In genomic region chr12:76195912-76196708, GRCm38 (mm10) we compare ENCODE assay signal across 9 mouse cellular contexts. TPM values are rescaled to one million over a fixed set of nuclear protein-coding genes. Genes with fewer than 3 reads are reported as not detected.
DNase-seq lines count a peak whose midpoint lies in the region; ATAC-seq and TF ChIP-seq lines count a peak whose summit lies in the region.
"Had no signal": no experiment of that assay in that cellular context is flagged by ENCODE, and none has a peak within 500 bp of the region (broad histone marks: within the 10 kb centered on the region; RNA-seq: fewer than 3 reads in every experiment).

No protein-coding gene starts in this region.

- peak overlapping the region; percentile 47 for H3K9ac ChIP-seq in forebrain, embryonic 16.5 days (replicated peaks; ENCODE audit: low read depth, low read length)
- H3K9ac ChIP-seq in neural tube, embryonic 14.5 days (replicated peaks; ENCODE audit: low read depth, low read length): peak overlapping the region; percentile 34; the same call in 1 of the 2 replicates

- DNase-seq in G1E (ENCODE audit: low spot score): peak; percentile 96
- DNase-seq in cerebellum, adult 2 months: peak; percentile 86 to 88
- peak; percentile 36 for DNase-seq in heart, postnatal 25 days (ENCODE audit: low spot score)
- DNase-seq in large intestine, adult 2 months (ENCODE audit: low read depth, low spot score): peak; percentile 82
- DNase-seq in lung, adult 18-20 months: peak; percentile 91 to 94
- DNase-seq in testis, postnatal 10 days (ENCODE audit: low spot score): peak; percentile 96

- H3K9me3 ChIP-seq in G1E (replicated peaks): no peaks in the 10 kb centered on the region
- H3K9me3 ChIP-seq in forebrain, embryonic 16.5 days (ENCODE audit: control insufficient read depth, low read length): no peaks in the 10 kb centered on the region
- no peaks in the 10 kb centered on the region for H3K9me3 ChIP-seq in neural tube, embryonic 14.5 days (ENCODE audit: control insufficient read depth, low read length)

- intact Hi-C loops in heart, postnatal 25 days (cut with DNase I): loop anchor here (5.0 kb wide), 1 partner anchor 146 kb away; no protein-coding TSS in a partner anchor

- no peak overlapping the region for H3K27ac ChIP-seq in cerebellum, adult 2 months (ENCODE audit: insufficient read depth, low read length)
- H3K27ac ChIP-seq in forebrain, embryonic 16.5 days (ENCODE audit: low read length): no peak overlapping the region
- H3K27ac ChIP-seq in neural tube, embryonic 14.5 days (ENCODE audit: low read depth, low read length): 0 out of 2 replicates have a peak overlapping the region, but pooled peaks have one; percentile 12

- peak overlapping the region; percentile 64; the same call in 1 of the 2 replicates for H3K4me3 ChIP-seq in G1E (ENCODE audit: low read depth, low read length)
- peak overlapping the region; percentile 57 for H3K4me3 ChIP-seq in cerebellum, adult 2 months (replicated peaks; ENCODE audit: insufficient read depth, low read depth, low read length)
- H3K4me3 ChIP-seq in forebrain, embryonic 16.5 days (replicated peaks; ENCODE audit: low read length): peak overlapping the region; percentile 44
- H3K4me3 ChIP-seq in neural tube, embryonic 14.5 days (ENCODE audit: low read depth, low read length): peak overlapping the region; percentile 32

- peaks cover 36% of the 10 kb centered on the region for H3K4me1 ChIP-seq in G1E (ENCODE audit: insufficient read depth, low read depth, low read length)
- H3K4me1 ChIP-seq in cerebellum, adult 2 months (ENCODE audit: control insufficient read depth, insufficient read depth, low read length): 0 out of 2 replicates have a peak, but pooled peaks cover 2% of the 10 kb centered on the region
- peaks cover 8% of the 10 kb centered on the region for H3K4me1 ChIP-seq in forebrain, embryonic 16.5 days (replicated peaks; ENCODE audit: control insufficient read depth, insufficient read depth, low read length)
- H3K4me1 ChIP-seq in neural tube, embryonic 14.5 days (ENCODE audit: control insufficient read depth, insufficient read depth, low read length): 0 out of 2 replicates have a peak, but pooled peaks cover 6% of the 10 kb centered on the region

- WGBS in cerebellum, adult 2 months: under 1% methylated on average over 22 of the region's 22 CpGs
- WGBS in forebrain, embryonic 16.5 days: under 1% methylated on average over 22 of the region's 22 CpGs
- under 1% methylated on average over 22 of the region's 22 CpGs for WGBS in large intestine, adult 2 months
- WGBS in neural tube, embryonic 14.5 days: under 1% methylated on average over 22 of the region's 22 CpGs

- TF ChIP-seq POLR2A in cerebellum, adult 2 months (IDR thresholded peaks at IDR 0.05; ENCODE audit: borderline replicate concordance, insufficient read depth, low read length): no peak

- peak overlapping the region; percentile 87 for H3K4me2 ChIP-seq in forebrain, embryonic 16.5 days (ENCODE audit: low read length)
- H3K4me2 ChIP-seq in neural tube, embryonic 14.5 days (ENCODE audit: low read depth, low read length): peak overlapping the region; percentile 92

- peak; percentile 94 for ATAC-seq in G1E (ENCODE audit: extremely low read depth, insufficient number of reproducible peaks, low FRiP score, poor library complexity, severe bottlenecking)
- ATAC-seq in forebrain, embryonic 16.5 days: peak; percentile 80
- peak; percentile 85 for ATAC-seq in neural tube, embryonic 14.5 days (ENCODE audit: low read depth)

- no peaks in the 10 kb centered on the region for H3K36me3 ChIP-seq in G1E (replicated peaks)
- no peaks in the 10 kb centered on the region for H3K36me3 ChIP-seq in forebrain, embryonic 16.5 days (ENCODE audit: control insufficient read depth, insufficient read depth)
- no peaks in the 10 kb centered on the region for H3K36me3 ChIP-seq in neural tube, embryonic 14.5 days (ENCODE audit: control insufficient read depth, insufficient read depth, low read length)

- TF ChIP-seq CTCF in G1E (IDR thresholded peaks at IDR 0.05; ENCODE audit: low read depth, low read length): no peak
- no peak for TF ChIP-seq CTCF in cerebellum, adult 2 months (IDR thresholded peaks at IDR 0.05; ENCODE audit: borderline replicate concordance, insufficient read depth, low read depth, low read length)

- H3K27me3 ChIP-seq in G1E (ENCODE audit: insufficient read depth, low read length): peaks cover 8% of the 10 kb centered on the region; the same call in 1 of the 2 replicates
- no peaks in the 10 kb centered on the region for H3K27me3 ChIP-seq in cerebellum, adult 2 months (ENCODE audit: control insufficient read depth, insufficient read depth, low read length)
- H3K27me3 ChIP-seq in forebrain, embryonic 16.5 days (replicated peaks; ENCODE audit: control insufficient read depth, insufficient read depth, low read length): no peaks in the 10 kb centered on the region
- H3K27me3 ChIP-seq in neural tube, embryonic 14.5 days (ENCODE audit: control insufficient read depth, insufficient read depth, low read length): no peaks in the 10 kb centered on the region

RNA-seq across cellular contexts. Expression of gene Esr2, which starts 19.1 kb away (rescaled TPM):
- total RNA-seq in G1E (2014; fragmentation: Nextera tagmentation) (not detected in 2 replicates), G1E (2017) (0.05 TPM in 1 of 2 replicates, not detected in the other)
- polyA plus RNA-seq in G1E (2012): not detected in 2 replicates
- 0.07 and 0.10 TPM in 2 replicates for polyA plus RNA-seq in cerebellum, adult 2 months (2012; rRNA removed)
- 0.12 and 0.28 TPM in 2 replicates for polyA plus RNA-seq in forebrain, embryonic 16.5 days (2015; fragmentation: Nextera tagmentation; extraction: Ambion mirVana)
- total RNA-seq in heart, postnatal 25 days (2021): under 1 TPM in 1 of 2 experiments, not detected in 1; 0.08 TPM
- 0.02 and 0.04 TPM in 2 replicates for polyA plus RNA-seq in large intestine, adult 2 months (2012; rRNA removed)
- 0.08 and 0.19 TPM in 2 replicates for polyA plus RNA-seq in neural tube, embryonic 14.5 days (2014; fragmentation: Nextera tagmentation; extraction: Ambion mirVana)

RNA-seq across cellular contexts. Expression of gene Tex21, which starts 50.4 kb away (rescaled TPM):
- 5.7 and 6.8 TPM in 2 replicates for total RNA-seq in G1E (2014; fragmentation: Nextera tagmentation)
- total RNA-seq in G1E (2017): 0.66 and 0.81 TPM in 2 replicates
- polyA plus RNA-seq in G1E (2012): 0.19 and 0.26 TPM in 2 replicates
- not detected in 2 replicates for polyA plus RNA-seq in cerebellum, adult 2 months (2012; rRNA removed)
- not detected in 2 replicates for polyA plus RNA-seq in forebrain, embryonic 16.5 days (2015; fragmentation: Nextera tagmentation; extraction: Ambion mirVana)
- total RNA-seq in heart, postnatal 25 days (2021): not detected
- polyA plus RNA-seq in large intestine, adult 2 months (2012; rRNA removed): not detected in 2 replicates
- 0.20 TPM in 1 of 2 replicates, not detected in the other for polyA plus RNA-seq in neural tube, embryonic 14.5 days (2014; fragmentation: Nextera tagmentation; extraction: Ambion mirVana)
- total RNA-seq: layer of hippocampus, postnatal 25 days had no signal

RNA-seq across cellular contexts. Expression of gene Mthfd1, which starts 59.0 kb away (rescaled TPM):
- 164 and 185 TPM in 2 replicates for total RNA-seq in G1E (2014; fragmentation: Nextera tagmentation)
- 253 TPM in 2 replicates for total RNA-seq in G1E (2017)
- polyA plus RNA-seq in G1E (2012): 199 and 228 TPM in 2 replicates
- polyA plus RNA-seq in cerebellum, adult 2 months (2012; rRNA removed): 44.4 and 52.6 TPM in 2 replicates
- 47.8 and 51.0 TPM in 2 replicates for polyA plus RNA-seq in forebrain, embryonic 16.5 days (2015; fragmentation: Nextera tagmentation; extraction: Ambion mirVana)
- 10 to 100 TPM; 29.1 to 31.4 TPM for total RNA-seq in heart, postnatal 25 days (2021)
- polyA plus RNA-seq in large intestine, adult 2 months (2012; rRNA removed): 23.4 and 31.5 TPM in 2 replicates
- polyA plus RNA-seq in neural tube, embryonic 14.5 days (2014; fragmentation: Nextera tagmentation; extraction: Ambion mirVana): 26.8 and 31.0 TPM in 2 replicates

Comparison
In these comparisons a context has a peak if more than half of its experiments do, and no peak if none do; other contexts are left out.
1. DNase-seq: peak in every context shown above with its lines; median percentile 96 in G1E; 96 in testis, postnatal 10 days; 92 in lung, adult 18-20 months; 87 in cerebellum, adult 2 months; 82 in large intestine, adult 2 months; 36 in heart, postnatal 25 days.